Mouse (Mus musculus): ENCODE data around the gene Prkcq.
"Not testable (repeated sequence)": the region's sequence is repeated elsewhere in the genome, so short reads cannot be mapped to it uniquely, and the experiment has no call there.

Prkcq gene

DNA sequence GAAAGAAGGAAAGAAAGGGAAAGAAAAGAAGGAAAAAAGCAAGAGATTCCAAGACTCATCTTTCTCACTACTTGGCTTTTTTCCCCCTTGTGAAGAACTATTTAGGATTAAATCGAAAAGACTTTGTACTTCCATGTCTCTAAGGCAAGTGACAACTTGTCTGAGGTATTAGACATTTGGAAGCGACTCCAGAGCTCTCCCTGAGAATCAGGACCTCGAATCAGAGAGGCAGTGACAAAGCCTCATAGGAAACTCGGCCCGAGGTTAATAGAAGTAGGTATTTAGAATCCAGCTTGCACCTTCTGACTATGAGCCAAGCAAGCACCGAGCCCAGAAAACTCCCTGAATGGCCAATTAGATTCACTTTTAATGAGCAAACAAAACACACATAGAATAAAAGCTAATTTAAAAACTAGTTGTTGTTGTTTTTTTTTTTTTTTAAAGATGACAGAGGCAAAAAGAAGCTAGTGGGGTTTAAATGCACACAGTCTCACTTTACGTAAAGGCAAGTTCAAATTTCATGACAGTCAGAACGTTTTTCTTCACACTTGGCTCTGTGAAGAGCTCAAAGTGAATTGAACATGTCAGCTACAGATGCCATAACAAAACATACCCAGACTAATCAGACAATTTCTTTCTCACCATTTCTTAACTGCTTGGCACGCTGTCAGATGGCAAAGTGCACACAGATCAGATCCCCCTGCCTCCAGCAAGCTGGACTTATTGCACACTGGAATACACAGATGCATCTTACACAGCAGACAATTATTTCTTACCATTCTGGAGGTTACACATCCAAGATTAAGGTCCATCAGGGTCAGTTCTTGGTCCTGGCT, 119.9 kb downstream of the Prkcq start:
- DNase-seq (ENCODE audit: low read depth, low spot score) = no peak

DNA sequence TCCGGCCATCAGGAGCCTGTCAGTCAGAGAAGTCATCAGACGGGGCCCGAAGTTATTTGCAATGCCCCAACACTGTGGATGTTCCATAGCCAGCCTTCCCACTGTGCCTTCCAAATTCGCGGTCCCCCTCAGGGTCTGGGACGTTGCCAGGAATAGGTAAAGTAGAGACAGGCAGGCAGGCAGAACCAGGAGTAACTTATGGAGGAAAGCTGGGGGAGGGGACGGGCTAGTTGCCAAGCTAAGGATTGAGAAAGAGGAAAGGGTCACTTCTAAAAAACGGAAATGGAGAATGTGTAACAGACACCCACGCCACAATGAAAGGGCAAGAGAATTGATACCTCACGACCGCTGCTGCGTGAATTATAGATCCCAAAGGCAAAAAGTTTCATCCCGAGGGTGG, 121.2 kb downstream of the Prkcq start:
- DNase-seq (ENCODE audit: low read depth, low spot score) = no peak

DNA sequence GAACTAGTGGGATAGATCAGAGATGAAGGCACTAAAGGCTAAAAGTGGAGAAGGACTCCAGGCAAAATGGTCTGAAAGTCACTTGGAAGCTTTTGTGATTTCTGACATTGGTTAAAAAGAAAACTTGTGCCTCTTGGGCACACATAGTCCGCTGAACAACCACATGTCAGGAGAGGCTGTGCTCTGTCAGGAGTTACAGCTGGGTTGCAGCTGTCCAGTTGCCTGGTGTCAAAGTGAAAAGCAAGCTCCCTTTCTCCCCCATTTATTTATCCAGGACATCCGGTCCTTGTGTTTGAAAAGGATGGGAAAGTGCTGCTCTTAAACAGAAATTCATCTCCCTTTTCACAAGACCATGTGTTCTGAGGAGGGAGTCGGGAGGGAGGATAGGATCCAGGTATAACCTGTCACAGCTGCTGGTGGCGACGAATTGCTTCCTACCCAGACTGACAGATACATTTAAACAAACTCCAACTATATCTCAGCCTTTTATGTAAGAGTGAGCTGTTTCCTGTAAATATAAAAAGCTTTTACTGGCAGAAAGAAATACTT, 122.8 kb downstream of the Prkcq start:
- DNase-seq (ENCODE audit: low read depth, low spot score) = no peak

DNA sequence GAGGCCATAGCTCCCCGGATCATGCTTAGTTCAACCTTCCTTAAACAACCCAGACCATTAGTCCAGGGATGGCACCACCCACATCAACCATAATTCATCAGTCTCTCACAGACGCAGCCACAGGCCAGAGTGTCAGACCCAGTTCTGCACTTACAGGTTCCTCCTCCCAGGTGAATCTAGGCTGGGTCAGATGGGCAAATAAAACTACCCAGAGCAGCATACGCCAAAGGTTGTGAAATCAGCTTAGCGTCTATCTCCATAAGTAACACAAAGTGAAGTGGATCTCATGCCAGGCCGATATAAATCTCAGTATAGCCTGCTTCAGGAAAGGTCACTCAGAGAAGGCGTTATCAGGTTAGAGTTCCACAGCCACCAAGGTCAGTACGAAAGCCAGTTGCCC, 126.9 kb downstream of the Prkcq start:
- DNase-seq (ENCODE audit: low read depth, low spot score) = no peak

DNA sequence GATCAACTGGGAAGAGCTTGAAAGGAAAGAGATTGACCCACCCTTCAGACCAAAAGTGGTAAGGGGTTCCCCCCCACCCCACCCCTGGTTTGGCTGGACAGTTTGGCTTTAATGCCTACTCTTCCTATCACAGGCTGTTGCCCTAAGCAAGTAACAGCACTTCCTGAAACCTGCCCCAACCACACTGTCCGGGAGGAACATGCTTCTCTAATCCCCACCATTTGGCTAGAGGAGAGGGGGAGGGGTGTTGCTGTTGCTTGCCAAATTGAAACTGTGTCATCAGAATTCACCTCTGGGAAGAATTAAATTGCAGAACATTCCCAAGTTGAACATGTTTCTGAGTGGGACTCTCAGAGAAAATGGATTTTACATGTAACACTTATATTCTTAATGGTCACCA, 127.5 kb downstream of the Prkcq start:
- DNase-seq (ENCODE audit: low read depth, low spot score) = no peak

DNA sequence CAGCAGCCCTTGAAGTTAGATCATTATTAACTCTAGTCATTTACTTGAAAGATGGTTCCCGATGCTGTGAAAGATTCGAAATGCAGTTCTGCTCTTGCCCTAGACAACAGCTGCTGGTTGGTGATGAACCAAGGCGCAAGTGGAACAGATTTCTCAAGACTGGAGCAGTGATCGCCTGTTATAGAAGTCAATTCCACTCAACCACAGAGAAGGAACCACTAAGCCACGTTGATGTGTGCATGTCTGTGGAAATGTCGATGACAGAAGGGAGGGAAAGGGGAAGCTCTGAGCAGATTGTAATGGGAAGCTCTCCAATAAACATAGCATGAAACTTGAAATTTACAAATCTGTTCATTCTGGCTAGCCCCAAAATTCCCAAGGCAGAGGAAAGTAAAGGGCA, 128.5 kb downstream of the Prkcq start:
- DNase-seq (ENCODE audit: low read depth, low spot score) = no peak

DNA sequence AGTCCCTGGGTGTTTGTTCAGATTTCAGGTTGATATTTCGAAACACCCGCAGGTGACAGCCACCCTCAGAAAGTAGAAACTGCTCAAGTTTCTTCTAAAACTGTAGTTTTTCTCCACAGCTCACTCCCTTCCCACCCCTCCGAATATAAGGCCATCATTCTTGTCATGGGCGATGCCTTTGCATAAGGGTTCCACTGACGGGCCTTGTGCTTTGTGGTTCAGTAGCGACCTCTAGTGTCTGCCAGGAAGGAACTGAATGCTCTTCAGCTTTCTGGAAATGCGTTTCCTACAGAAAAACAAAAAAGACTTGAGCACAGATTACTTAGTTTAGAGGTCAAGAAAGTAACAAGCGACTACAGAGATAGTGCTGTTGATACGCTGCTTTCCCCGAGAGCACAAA, 148.3 kb downstream of the Prkcq start:
- peak; percentile 62 for DNase-seq (ENCODE audit: low read depth, low spot score)

DNA sequence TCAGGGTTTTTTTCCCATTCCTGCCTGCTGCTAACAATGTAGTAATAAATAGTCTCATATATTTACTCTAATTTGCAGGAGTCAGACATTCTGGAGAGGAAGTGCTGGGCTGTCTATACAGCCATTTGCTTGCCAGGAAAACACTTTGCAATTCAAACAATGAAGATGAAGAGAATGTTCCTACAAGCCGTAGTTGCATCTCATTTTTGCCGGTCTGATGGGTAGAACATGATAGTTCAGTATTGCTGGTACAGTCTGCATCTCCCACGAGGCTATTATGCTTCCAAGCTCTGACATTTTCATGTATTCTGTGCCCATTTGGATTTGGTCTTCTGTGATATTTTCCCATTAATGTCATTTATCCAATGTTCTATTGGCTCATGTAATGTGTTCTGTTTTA, 150.5 kb downstream of the Prkcq start:
- DNase-seq (ENCODE audit: low read depth, low spot score) = no peak

DNA sequence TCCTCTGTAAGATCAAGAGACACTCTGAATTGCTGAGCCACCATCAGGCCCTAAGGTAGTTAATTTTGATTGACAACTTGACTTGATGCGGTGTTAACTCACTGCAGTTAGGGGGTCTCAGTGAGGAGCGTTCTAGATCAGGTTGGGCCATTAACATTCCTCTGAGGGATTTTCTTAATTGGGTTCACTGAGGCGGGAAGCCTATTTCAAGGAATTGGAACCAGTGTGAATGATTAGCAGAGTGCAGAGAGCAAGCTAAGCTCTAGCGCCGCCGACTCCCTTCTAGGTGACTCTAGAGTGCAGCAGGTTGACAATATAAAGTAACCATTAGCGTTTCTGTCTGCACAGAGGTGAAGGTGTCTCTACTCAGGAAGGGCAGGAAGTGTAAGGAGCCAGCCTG, 155.4 kb downstream of the Prkcq start:
- DNase-seq (ENCODE audit: low read depth, low spot score) = no peak

DNA sequence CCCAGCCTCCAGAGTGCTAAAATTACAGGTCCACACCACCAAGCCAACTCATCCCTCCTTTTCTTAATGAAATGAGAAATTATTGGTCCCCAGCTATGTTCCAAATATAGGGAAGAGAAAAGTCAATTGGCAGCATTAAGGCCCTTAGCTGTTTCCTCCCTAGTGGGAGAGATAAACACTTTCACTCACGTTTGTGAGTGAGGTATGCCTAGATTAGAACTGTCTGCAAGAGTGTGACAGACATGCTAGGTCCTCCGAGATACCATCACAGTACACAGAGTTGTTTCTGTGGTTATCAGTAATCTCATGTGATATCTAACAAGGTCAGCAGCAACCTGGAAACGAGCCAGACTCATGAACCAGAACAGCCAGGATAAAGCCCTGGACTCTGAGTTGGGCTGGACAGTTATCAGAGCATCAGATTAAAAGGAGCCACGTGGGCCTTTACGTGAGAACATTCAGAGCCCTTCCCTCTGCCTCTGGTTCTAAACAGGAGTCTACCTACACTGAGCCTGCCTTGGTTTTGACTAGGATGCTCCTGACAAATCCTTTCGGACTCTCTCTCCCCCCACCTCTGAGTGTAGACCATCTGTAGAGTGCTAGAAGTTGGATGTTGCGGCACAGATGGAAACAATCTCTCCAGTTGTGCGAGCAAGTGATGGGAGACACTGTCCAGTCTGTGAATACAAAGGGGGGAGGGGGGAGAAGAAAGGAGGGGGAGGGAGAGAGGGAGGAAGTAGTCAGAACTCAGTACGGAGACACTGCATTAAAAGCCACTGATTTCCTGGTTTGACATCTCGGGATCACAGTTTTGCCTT, 157.7 kb downstream of the Prkcq start:
- DNase-seq (ENCODE audit: low read depth, low spot score) = no peak

DNA sequence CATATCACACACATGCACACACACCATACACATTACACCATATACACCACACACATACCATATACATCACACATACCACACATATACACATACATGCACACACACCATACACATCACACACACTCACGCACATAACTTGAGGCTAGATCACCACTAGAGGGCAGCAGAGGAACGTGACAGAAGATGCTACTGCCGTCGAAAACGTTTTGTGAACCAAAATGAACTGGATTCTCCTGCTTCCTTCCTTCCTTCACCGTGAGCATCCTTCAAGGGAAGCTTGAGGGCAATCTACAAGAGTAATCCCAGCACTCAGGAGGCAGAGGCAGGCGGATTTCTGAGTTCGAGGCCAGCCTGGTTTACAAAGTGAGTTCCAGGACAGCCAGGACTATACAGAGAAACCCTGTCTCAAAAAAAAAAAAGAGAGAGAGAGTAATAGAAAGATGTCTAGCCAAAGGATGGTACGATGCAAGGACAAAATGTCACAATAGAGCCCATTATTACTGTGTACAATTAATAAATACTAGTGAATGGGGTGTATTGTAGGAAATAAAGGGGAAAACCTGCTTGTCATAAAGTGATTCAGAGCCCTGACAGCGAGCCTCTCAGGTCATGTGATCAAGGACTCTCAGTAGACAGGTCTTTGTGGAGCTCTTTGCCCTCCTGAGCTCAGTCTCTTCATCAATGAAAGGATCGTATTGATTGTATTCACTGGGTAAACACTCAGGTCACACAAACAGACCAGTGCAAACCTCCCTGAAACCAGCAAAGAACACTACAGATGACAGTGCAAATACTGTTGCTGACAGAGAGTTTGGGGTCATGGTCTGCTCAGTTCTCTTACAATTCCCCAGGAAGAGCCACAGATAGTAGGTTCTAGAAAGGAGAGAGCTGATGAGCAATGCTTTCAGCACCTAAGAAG, 159.9 kb downstream of the Prkcq start:
- DNase-seq (ENCODE audit: low read depth, low spot score) = peak; percentile 75

DNA sequence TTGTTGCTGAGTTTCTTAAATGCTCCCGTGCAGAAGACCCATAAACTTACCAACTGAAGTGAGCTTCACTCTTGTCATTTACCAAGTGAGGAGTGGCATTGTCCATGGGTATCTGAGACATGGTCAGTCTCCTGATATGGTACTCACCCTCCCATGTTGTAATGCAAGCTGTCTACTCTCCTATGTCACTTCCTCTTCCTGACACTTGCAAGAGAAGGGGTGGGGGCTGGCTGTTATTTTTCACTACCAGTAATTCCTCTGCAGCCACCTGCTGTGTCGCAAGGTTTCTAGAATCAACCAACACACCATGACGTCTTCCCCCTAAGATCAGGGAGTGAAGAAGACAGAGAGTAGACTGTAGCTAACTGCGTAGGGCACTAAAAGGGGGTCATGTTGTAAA, 160.6 kb downstream of the Prkcq start:
- DNase-seq (ENCODE audit: low read depth, low spot score) = no peak

DNA sequence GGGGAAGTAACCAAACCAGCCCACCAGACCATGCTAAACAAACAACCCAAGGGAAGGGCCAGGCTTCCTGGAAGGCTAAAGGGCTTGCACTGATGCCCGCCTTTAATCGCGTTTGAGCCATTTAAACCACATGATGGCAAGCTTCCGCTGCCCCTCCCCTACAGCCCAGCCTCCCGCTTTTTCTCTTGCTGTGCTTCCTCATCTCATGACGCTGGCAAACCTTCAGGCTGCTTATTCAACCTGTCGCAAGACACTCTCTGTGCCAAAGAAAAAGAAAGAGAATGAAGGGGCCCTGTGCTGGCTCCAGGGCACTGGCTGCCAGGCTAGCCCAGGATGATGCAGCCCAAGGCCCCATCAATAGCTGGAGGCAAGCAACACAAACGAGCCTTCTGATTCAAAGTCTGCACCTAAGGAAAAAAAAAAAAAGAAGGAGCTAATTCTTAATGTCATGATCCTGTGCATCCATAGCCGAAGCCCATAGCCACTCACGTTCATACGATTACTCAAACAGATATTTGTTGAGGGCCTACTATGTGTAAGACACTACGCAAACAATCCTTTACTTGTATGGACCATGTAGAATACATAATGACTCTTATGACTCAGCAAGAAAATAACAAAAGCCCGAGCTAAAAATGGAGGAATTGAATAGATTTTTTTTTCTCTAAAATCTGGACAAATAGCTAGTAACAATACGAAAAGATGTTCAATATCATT, 161.6 kb downstream of the Prkcq start:
- no peak for DNase-seq (ENCODE audit: low read depth, low spot score)

DNA sequence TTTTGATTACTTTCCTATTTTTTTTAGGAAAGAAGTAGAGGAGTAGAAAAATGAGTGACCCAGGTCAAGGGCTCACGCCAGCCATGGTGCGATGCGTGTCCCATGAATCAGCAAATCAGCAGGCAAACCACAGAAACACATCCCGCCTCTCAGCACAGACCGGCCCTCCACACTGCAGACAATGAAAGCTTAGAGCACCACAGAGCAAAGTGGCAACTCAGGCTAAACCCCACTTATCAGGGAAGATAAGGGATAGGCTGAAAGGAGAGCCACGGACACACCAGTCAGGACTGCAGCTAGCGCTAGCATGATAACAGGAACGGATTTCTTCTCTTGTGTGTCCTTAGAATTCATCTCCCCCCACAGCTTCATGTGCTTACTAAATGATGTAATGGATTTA, 164.4 kb downstream of the Prkcq start:
- DNase-seq (ENCODE audit: low read depth, low spot score) = no peak

DNA sequence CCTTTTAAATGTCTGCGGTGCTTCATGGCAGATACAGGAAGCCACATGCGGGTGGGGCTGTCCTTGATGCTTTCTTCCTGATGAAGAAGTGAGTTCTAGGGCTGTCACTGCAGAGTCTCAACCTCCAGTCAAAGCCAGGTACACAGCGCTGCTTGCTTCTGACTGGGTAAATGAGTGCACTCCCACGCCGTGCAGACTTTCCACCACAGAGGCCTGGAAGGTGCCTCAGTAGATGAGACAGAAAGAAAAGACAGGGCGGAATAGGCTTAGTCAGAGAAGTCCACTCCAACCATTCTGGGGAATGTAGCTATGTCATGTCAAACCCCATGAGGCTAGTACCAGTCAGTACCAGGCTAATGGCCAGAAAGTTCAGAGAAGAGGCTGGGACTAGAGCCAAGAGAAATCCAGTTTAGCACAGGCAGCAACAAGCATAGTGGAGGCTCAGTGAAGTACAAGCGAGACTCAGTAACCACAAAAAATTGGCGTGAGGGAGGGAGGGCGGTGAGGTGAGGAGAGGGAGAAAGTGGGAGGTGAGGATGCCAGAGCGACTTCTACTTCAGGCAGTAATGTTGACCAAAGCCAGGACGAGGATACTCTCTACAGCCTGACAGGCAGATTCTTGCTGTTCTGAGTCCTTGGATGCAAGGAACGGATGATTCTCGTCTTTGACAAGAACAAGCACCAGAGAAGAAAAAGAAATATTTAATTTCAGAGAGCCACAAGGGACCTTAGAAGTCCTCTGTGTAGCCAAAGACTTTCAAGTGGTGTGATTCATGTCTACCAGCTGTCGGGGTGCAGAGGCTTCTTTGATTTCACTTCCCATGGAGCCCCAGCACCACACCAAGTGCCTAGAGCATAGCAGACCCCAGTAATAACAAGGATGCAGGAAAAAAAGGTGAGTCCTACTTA, 167.3 kb downstream of the Prkcq start:
- DNase-seq (ENCODE audit: low read depth, low spot score) = no peak

DNA sequence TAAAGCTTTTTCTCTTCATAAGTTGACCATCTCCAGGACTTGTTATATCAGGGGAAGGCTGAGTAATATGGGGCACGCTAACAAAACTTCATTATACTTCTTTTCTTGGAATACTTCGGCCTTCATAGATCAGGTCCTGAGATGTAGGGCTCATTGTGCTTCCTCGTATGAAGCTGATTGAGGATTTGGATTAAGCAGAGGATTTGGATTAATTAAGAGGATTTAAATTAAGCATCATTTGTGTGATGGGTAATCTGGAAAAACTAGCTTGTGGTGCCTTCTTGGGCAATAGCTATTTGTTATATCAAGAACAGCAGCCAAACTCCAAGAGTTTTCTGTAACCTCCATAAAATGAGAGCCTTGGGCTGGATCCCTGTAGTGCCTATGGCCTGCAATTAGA, 172.8 kb downstream of the Prkcq start:
- no peak for DNase-seq (ENCODE audit: low read depth, low spot score)

DNA sequence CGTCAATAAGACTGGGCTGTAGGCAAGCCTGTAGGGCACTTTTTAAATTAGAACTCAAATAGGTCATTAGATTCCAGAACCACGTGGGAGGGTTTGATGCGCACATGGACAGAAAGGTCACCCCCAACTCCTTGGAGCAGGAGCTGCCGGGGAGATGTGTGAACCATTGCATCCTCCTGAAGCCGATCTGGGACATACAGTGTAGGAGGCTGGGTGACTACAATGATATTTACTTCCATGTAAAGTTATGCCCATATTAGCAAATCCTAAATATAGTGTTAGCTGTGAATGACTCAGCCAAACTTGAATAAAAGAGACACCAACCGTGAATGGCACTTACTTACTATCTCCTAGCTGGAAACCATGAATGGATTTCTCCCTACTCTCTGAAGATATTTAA, 174.5 kb downstream of the Prkcq start:
- DNase-seq (ENCODE audit: low read depth, low spot score) = not testable (repeated sequence)

DNA sequence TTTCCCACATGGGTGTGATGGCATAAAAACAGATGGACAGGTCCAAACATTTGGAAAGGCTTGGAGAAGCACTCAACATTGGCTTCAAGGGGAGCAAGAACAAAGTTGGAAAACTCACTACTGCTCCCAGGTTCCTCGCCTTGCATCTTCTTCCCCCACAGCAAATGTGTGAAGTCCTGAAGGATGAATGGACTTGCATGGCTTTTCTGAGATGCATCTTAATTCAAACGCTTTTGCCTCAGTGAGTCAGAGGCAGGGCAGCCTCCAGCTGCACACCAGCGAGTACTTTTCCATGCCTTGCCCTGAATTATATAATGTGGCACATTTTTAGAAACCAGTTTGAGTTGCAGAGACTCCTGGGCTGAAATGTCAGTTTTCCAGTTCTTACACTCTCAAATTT, 175.9 kb downstream of the Prkcq start:
- no peak for DNase-seq (ENCODE audit: low read depth, low spot score)
